Mouse (Mus musculus) forebrain, embryonic 16.5 days (tissue): ENCODE measurements around the gene Zfp772. TPM values are rescaled to one million over a fixed set of nuclear protein-coding genes. Genes with fewer than 3 reads are reported as not detected.
"Not testable (repeated sequence)": the region's sequence is repeated elsewhere in the genome, so short reads cannot be mapped to it uniquely, and the experiment has no call there.

Experiments used
- ATAC-seq: fragments of 200-750 bp; cut with Nextera tagmentation; 2 replicates; pipeline ENCODE4 v1.8.0; 2017; ENCODE audit warnings: mild to moderate bottlenecking, moderate library complexity
- H3K27ac ChIP-seq: fragments of 300-500 bp; sonication (generic); 2 replicates; pipeline ENCODE4 v1.5.1; 2014; ENCODE audit warnings: low read length, control low read depth
- H3K27me3 ChIP-seq: fragments of 300-500 bp; sonication (generic); replicated peaks from 2 replicates; pipeline ENCODE4 v1.6.1; 2014; ENCODE audit warnings: low read length; ENCODE audit not compliant: control insufficient read depth, insufficient read depth
- H3K36me3 ChIP-seq: fragments of 300-500 bp; sonication (generic); 2 replicates; pipeline ENCODE4 v1.6.1; 2014; ENCODE audit not compliant: control insufficient read depth, insufficient read depth
- H3K4me1 ChIP-seq: fragments of 300-500 bp; sonication (generic); replicated peaks from 2 replicates; pipeline ENCODE4 v1.6.1; 2014; ENCODE audit warnings: low read length; ENCODE audit not compliant: control insufficient read depth, insufficient read depth
- H3K4me2 ChIP-seq: fragments of 300-500 bp; sonication (generic); 2 replicates; pipeline ENCODE4 v1.6.1; 2014; ENCODE audit warnings: mild to moderate bottlenecking, low read length, control low read depth
- H3K4me3 ChIP-seq: fragments of 300-500 bp; sonication (generic); replicated peaks from 2 replicates; pipeline ENCODE4 v1.5.1; 2014; ENCODE audit warnings: mild to moderate bottlenecking, low read length, control low read depth
- H3K9ac ChIP-seq: fragments of 300-500 bp; sonication (generic); replicated peaks from 2 replicates; pipeline ENCODE4 v1.6.1; 2014; ENCODE audit warnings: low read depth, low read length, control low read depth
- H3K9me3 ChIP-seq: fragments of 300-500 bp; sonication (generic); 2 replicates; pipeline ENCODE4 v1.6.1; 2016; ENCODE audit warnings: low read length; ENCODE audit not compliant: control insufficient read depth
- WGBS: fragments of 180-500 bp; shearing (Covaris S2); extraction: QIAGEN DNeasy Blood & Tissue Kit; methylation state at CpG from one replicate; pipeline ENCODE4 v1.1.7; 2014; 5-methylcytosine and 5-hydroxymethylcytosine counted together
- polyA plus RNA-seq: library from polyadenylated mRNA; unstranded; fragments of >200 nt; fragmentation: Nextera tagmentation; extraction: Ambion mirVana; gene quantifications from 2 replicates; pipeline ENCODE4 v1.2.1, GENCODE M21; 2015

Gene Zfp772
- polyA plus RNA-seq = 9.8 and 10.6 TPM in 2 replicates

DNA sequence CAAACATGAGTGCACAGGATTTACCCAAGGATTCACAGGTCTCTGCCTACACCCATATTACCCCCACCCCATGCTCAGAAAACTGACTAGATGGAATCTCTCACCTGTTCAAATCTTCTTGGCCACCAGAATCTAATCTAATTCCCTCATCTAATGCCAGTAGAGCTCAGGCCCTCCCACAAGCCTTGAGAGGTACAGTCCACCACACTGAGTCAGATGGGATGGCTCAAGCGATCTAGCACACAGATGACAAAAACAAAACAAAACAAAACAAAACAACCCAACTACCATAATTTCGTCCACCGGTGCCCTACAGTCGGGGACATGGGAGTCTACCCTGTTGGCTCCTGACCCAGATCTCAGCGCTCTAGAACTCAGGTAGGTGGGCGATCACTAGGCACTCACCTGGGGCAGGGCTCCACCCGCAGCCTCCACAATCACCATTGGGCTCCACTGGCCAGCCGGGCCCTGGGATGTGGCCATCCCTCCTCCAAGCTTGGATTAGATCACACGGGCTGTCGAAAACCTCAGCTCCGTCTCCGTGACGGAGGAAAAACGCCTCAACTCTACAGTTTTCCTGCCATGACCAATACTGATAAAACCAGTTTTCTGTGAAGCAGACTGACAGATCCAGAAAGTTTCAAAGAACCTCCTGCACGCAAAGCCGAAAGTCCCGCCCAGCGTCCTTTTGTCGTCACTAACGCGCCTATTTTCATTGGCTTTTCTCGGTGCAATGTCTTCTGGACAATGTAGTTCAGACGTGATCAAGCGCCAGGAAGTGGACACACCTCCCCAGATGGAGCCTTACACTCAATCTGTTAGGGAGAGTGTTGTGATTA lies at the start of gene Zfp772:
Zfp772 (minus strand) TSS at position 686 of the 839 bp plus-strand sequence.
- peak within 1 kb of the TSS; percentile 59 for H3K4me2 ChIP-seq
- H3K27ac ChIP-seq, H3K27me3 ChIP-seq, H3K36me3 ChIP-seq, H3K9me3 ChIP-seq, H3K4me1 ChIP-seq: not testable (repeated sequence)
- 0 out of 2 replicates have a peak, but pooled peaks have one; percentile 47 for ATAC-seq
- peak within 1 kb of the TSS; percentile 42; the same call in 1 of the 2 replicates for H3K9ac ChIP-seq
- peak within 1 kb of the TSS; percentile 49 for H3K4me3 ChIP-seq
- 1% methylated on average over 24 of the region's 24 CpGs for WGBS

DNA sequence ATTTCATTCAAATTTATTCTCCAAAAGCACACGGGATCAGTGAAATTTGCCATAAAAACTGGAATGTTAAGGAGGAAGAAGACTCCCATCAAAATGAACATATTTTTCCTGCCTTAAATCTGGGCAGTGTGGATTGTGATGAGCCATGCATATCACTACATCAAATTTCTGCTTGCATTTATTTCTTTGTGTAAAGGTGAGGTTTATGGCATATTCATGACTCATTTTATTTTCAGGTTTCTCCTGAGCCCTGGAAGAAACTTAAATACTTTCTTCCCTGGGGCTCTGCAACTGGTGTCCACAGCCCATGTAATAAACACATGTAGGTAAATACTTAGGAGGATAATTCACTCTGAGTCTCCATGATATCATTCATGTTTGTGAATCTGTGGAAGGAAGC lies 37.4 kb upstream of the Zfp772 start, which contains the start of gene Vmn2r29:
Vmn2r29 (minus strand) TSS at position 101 of the 400 bp plus-strand sequence.
- H3K4me2 ChIP-seq, H3K27ac ChIP-seq, ATAC-seq, H3K9ac ChIP-seq, H3K4me3 ChIP-seq, H3K9me3 ChIP-seq, H3K27me3 ChIP-seq, H3K36me3 ChIP-seq, H3K4me1 ChIP-seq: not testable (repeated sequence)
- WGBS = no CpG with 5 or more reads among the region's 1 CpGs

DNA sequence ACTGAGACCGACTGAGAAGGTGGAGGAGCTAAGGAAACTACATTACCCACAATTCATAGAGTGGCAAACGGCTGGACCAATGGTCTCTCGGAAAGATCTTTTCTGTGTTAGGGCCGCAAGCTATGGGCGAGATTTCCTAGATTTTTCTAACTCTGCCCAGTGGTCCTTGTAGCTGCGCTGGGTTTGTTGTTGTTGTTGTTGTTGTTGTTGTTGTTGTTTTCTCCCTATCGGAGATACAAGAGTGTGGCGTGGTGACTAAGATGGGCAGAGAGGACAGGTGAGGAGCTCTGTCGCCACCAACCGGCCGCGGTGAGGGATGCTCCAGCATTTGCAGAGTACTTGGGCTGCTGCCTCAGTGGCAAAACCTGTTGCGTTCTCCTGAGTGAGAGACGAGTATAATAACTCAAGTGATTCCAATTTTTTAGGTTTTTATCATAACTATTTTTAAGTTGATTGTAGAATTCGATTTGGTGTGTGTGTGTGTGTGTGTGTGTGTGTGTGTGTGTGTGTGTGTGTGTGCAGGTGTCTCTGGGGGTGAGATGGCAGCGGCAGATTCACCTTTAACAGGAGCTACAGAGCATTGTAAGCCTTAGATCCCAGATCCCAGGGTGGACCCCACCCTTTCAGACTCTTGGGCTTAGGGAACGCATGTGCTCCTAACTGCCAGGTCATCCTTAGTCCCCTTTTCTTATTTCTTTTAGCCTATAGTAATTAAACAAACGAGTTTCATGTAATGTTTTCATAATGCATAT lies 21.4 kb downstream of the Zfp772 start:
- Histone ChIP-seq H3K4me1 (no peaks in the 10 kb centered on the region), H3K9ac (peak overlapping the region; percentile 46), H3K4me3 (peak overlapping the region; percentile 64), H3K36me3 (no peaks in the 10 kb centered on the region; the same call in 1 of the 2 replicates), H3K27me3 (no peaks in the 10 kb centered on the region), H3K9me3 (no peaks in the 10 kb centered on the region), H3K4me2 (peak overlapping the region; percentile 50), H3K27ac (no peak overlapping the region)
- 12% methylated on average over 18 of the region's 18 CpGs for WGBS
- peak; percentile 97 for ATAC-seq

DNA sequence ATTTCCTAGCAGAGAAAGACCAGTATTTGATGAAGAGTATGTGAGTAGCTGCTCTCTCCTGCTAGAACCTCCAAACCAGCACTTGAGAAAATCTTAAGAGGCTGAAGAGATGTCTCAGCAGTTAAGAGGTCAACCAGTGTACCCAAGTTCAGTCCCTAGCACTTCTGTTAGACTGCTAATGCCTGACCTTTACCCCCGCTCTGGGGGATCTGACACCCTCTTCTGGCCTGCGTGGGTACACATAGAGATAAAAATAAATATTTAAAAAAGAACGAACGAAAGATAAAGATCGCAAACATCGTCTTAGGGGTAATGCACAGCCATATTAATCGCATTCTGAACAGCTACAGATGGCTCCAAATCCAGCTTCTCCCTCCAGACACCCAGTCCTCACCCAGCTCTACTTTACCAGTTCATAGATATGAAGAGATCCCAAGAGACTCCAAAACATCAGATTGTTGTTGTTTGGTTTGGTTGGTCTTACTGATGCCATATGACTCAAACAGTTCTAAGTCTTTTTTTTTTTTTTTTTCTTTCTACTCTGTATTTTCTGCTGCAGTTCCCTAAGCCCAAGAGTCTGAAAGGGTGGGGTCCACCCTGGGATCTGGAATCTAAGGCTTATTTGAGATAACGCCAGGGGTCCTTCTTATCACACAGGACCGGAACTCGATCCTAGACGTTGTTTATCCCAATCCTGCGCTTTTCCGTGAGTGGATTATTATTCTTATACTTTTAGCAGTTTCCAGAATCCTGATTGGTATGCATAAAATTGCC lies 22.2 kb downstream of the Zfp772 start:
- no peaks in the 10 kb centered on the region for H3K4me1 ChIP-seq
- H3K4me2 ChIP-seq = peak overlapping the region; percentile 50
- H3K27me3 ChIP-seq = no peaks in the 10 kb centered on the region
- H3K9ac ChIP-seq = no peak overlapping the region; the same call in 1 of the 2 replicates
- WGBS = 38% methylated on average over 13 of the region's 13 CpGs
- H3K9me3 ChIP-seq = no peaks in the 10 kb centered on the region
- peak; percentile 63 for ATAC-seq
- peak overlapping the region; percentile 64 for H3K4me3 ChIP-seq
- H3K36me3 ChIP-seq = peaks cover 3% of the 10 kb centered on the region; the same call in 1 of the 2 replicates
- no peak overlapping the region for H3K27ac ChIP-seq

DNA sequence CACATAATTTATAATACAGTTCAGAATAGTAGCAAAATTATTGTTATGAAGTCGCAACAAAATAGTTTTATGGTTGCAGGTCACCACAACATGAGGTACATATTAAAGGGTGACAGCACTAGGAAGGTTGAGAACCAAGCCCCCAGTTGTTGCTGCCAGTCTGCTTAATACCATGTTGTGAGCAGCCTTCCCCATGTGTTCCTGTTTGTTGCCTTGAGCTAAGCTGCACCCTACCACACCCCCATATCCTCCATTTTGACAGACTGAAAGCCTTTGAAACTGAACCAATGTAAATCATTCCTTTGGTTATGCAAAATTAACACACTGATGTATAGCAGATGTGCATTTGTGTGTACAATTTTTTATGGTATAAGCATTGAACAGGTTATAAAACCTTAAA lies 23.9 kb downstream of the Zfp772 start:
- ATAC-seq = no peak
- H3K4me3 ChIP-seq = no peak overlapping the region
- peaks cover 16% of the 10 kb centered on the region for H3K36me3 ChIP-seq
- no peaks in the 10 kb centered on the region for H3K9me3 ChIP-seq
- H3K4me2 ChIP-seq = no peak overlapping the region
- WGBS = 100% methylated on average over 1 of the region's 1 CpGs
- H3K27ac ChIP-seq = no peak overlapping the region
- H3K4me1 ChIP-seq = no peaks in the 10 kb centered on the region
- H3K9ac ChIP-seq = no peak overlapping the region
- H3K27me3 ChIP-seq = no peaks in the 10 kb centered on the region

DNA sequence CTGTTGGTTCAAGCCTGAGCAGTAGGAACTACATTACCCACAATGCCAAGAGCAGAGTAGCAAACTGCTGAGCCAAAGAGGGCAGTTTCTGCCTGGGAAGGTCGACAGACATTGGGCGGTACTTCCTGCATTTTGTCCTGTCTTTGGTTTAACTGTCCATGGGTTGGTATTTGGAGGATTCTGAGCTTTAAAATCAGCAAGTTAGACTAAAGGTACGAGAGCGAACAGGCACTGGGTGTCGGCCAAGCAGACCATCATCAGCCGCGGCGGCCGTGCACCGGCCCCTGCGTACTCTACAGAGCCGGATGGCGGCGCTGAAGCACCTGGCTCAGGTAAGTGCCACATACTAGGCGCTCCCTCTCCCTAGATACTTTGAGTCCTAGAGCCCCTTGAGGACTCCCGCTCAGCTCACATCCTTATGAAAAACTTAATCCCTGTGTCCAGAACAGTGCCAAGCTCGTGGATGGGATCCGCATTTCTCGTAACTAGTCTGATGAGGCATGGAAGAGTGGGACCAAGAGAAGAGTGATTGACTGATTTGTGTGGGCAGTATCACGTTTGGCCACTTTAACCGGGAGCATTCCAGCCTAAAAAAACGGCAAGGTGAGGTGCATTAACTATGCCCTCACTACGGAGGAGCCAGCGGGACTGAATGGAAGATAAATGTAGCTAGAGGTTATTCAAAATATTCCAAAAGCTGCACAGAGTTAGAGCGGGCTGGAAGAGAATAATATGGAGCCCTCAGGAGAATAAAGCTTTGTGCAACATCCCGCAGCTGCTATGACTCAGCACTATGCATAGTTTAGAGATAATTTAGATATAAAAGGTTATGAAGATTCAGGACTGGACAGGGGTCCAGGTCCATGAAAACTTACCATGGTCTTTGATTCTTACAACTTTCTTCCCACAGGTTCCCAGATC lies 38.3 kb downstream of the Zfp772 start, which contains the start of gene Zfp418:
Zfp418 (plus strand) TSS at position 104 of the 921 bp plus-strand sequence.
- H3K9me3 ChIP-seq = no peaks in the 10 kb centered on the region
- peaks cover 11% of the 10 kb centered on the region; the same call in 1 of the 2 replicates for H3K36me3 ChIP-seq
- H3K9ac ChIP-seq = peak within 1 kb of the TSS; percentile 86
- ATAC-seq = peak; percentile 99
- peak within 1 kb of the TSS; percentile 88 for H3K4me2 ChIP-seq
- peak within 1 kb of the TSS; percentile 62 for H3K27ac ChIP-seq
- peaks cover 7% of the 10 kb centered on the region for H3K4me1 ChIP-seq
- whole genome bisulfite sequencing = 1% methylated on average over 26 of the region's 26 CpGs
- H3K27me3 ChIP-seq = no peaks in the 10 kb centered on the region
- H3K4me3 ChIP-seq = peak within 1 kb of the TSS; percentile 88
